Mouse (Mus musculus): ENCODE results near the gene Dhx36.

Dhx36 gene

DNA sequence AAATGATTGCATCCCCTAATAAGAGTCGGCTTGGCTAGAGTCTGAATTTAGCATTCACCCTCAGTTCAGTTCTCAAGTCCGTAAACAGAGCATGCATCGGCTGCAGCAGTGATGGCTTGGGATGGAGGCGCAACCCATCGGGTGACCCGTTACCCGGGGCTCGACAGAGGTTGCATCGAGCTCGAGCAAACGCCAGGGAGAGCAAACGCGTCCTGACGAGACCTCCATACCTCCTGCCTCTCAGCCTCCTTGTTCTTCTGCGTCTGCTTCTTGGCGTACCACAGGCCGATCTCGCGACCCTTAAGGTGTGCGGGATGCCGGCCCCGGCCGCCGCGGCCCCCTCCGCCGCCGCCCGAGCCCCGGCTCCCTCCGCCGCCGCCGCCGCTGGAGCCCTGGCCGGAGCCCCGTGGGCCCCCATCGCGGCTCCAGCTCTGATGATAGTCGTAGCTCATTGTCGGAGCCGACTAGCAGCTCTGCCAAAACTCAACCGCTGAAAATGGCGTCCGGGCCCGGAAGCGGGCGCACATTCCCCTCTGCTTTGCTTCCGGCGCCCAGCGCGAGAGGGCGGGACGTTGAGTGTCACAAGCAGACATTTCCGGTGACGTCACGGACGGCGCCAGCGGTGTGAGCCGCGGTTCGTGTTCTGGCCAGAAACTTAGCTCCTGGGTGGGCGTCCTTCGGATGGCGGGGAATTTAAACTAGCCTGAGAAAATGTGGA is at the start of gene Dhx36:
Gene Dhx36, minus strand, starts transcription at position 517 of the 718 bp plus-strand sequence.
- peak; percentile 98 for DNase-seq (ENCODE audit: low spot score)

DNA sequence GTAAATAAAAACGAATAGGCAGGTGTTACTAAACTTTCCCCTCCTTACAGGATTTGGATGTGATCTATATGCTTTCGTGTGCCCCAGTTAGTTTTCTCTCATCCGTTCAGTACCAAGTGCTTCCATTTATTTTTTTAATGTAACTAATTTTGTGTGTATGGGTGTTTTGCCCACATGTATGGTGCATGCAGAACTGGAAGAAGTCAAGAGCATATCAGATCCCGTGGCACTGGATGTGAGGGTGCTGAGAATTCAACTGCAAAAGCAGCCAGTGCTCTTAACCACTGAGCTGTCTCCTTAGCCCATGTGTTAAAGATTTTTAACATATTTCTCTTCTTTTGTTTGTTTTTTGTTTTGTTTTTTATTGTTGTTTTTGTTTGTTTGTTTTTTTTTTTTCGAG is 20.8 kb upstream of the Dhx36 start:
- DNase-seq (ENCODE audit: low spot score), result no peak

DNA sequence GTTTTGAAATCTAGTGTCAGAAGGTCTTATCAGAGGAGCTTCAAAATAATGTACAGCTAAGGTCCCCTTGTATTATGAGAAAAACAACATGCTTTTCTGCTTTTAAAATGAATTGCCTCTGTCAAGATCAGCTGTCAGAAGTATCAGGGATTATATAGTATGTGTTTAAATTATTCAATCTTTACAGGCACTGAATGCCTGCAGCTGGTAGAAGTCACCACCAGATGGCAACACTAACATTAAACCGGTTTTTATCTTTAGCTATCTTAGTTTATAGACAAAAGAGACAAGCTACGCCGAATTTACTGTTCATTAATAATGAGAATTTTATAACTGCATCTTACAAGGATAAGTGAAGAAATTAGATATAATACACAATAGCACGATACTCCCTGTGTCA is 20.4 kb upstream of the Dhx36 start:
- peak; percentile 25 for DNase-seq (ENCODE audit: low spot score)

DNA sequence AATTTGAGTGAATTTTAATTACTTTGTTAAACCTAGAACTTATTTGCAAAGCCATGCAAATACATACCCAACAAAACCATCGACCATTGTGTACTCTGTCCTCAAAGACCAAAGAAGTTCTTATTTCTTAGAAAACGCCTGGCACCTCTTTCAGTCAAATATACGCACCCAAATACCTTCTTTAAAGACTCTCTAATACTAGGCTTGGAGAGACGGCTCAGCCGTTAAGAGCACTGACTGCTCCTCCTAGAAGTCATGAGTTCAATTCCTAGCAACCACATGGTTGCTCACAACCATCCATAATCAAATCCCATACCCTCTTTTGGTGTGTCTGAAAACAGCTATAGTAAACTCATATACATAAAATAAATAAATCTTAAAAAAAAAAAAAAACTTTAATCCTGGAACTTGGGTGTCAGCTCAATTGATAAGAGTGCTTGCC is 423 bp upstream of the Dhx36 start:
- DNase-seq (ENCODE audit: low spot score), result no peak

DNA sequence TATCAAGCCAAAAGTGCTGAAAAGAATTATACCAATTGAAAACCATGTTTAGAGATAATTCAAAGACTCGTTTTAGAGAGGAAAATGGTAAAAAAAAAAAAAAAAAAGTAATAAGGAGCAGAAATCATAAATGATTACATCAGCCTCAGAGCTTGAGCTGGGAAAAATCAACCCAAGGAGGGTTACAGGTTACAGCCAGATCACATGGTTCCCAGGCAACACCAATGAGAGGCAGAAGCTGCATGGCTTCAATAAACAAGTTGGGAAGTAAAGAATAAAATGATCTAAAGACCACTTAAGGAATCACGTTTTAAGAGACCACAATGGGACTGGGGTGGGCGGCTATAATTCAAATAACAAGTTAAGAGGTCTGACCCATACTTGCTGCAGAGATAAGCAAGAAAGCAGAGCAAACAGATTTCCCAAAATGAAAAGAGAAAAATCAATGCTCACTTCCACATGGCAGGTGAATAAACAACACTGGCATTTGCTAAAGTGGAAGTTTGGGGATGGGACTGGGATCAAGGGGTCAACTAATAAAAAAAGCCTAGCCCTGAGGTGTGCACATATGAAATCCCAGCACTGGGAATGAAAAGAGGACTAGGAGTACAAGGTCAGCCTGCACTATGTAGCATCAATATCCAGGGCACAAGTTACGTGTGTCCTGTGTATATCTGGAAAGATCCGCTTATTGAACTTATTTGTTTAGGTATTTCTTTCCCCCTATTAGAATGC is 1.5 kb downstream of the Dhx36 start:
- DNase-seq (ENCODE audit: low spot score), result no peak

DNA sequence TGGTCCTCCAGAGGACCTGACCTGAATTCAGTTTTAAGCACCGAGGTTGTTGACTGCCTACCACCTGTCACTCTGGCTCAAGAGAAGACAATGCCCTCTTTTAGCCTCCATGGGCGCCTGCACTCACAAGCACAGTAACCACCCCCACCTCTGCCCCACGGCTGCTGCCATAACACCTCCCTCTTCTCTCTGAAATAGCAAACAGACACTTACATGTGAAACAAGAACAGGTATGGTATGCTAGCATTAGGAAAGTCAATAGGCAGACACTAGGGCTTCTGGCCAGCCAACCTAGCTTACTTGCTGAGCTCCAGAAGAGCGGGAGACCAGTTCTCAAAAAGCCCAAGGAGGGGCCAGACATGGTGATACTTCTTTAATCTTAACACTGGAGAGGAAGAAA is 7.5 kb downstream of the Dhx36 start:
- DNase-seq (ENCODE audit: low spot score), result no peak

DNA sequence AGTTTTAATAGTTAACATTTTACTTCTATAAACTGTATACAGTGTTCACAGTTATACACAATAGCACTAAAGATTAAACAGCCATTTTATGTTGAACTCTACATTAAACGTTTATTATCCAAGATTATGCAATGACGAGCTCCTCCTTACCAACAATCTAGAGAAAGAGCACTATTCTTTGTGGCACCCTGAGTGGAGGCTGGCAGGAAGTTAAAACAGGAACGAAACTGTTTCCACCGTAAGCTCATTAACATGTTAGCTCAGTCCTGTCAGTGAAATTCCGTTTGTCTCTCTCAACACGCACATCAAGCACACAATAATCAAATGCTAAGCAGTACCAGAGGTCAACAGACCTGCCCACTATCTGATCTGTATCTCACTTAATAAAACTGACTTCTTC is 14.2 kb downstream of the Dhx36 start:
- no peak for DNase-seq (ENCODE audit: low spot score)

DNA sequence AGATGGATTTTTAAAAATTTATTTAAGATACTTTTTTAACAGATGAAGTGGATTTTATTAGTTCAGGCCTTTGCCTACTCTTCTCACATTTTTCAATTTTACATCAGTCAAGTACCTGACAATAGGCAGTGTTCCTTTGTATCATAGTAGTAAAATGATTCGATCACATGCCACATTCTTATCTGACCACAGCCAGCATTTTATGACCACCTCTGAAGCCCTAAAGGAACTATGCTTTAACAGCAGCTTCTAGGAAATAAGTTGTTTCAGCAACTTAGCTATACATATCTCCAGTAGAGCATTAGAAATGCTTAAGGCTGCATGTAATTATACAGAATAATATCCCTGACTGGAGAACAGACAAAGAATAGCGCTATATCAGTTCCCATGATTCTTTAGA is 22.5 kb downstream of the Dhx36 start:
- DNase-seq (ENCODE audit: low spot score), result no peak

DNA sequence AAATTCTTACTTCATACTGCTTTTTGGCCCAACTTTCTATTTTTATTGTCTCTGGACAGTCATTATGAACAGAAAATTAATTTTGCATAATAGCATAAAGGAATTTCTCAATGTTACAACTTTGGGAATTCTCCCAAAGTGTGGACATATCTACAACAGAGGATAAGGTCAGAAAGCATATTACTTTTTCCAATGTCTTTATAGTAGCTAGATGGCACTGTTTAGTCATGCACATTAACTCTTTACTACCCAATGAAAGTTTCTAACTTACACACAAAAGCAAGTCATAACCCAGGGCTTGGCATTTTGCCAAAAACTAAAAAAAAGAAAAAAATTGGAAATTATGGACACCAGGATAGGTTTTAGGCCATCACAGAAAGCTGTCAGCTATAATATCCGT is 36.6 kb downstream of the Dhx36 start:
- no peak for DNase-seq (ENCODE audit: low spot score)

DNA sequence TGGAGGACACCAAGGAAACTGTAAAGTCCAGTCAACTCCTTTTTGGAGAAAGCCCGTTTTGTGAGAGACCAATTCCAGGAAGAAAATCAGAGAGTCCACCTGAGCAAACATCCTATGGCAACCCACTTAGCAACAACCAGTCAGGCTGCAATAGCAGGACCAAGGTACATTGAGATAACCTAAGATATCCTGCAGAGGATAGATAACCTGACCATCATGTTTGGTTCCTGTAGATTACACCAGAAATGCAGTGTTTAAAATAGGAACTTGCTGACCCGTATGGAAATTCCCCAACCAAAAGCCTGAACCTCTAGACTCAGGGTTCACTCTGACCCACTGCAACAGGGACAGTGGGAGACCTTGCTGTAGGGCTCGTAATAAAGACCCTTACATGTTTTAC is 42.5 kb downstream of the Dhx36 start:
- DNase-seq (ENCODE audit: low spot score), result no peak

DNA sequence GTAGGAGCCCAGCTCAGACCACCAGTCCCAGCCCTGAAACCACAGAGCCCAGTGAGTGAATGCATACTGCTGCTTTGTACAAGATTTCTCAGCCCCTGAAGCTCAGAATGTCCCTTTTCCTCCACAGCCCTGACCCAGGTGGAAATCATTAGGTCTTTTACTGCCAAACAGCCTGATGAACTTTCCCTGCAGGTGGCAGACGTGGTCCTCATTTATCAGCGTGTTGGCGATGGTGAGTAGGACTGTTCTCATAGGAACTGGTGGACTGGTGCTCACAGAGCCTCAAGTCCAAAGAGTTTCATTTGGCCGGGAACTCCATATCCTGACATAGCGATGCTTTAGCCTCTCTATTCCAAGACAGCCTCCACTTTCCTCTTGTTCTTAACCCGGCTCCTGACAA is 47.3 kb downstream of the Dhx36 start:
- DNase-seq (ENCODE audit: low spot score), result no peak

DNA sequence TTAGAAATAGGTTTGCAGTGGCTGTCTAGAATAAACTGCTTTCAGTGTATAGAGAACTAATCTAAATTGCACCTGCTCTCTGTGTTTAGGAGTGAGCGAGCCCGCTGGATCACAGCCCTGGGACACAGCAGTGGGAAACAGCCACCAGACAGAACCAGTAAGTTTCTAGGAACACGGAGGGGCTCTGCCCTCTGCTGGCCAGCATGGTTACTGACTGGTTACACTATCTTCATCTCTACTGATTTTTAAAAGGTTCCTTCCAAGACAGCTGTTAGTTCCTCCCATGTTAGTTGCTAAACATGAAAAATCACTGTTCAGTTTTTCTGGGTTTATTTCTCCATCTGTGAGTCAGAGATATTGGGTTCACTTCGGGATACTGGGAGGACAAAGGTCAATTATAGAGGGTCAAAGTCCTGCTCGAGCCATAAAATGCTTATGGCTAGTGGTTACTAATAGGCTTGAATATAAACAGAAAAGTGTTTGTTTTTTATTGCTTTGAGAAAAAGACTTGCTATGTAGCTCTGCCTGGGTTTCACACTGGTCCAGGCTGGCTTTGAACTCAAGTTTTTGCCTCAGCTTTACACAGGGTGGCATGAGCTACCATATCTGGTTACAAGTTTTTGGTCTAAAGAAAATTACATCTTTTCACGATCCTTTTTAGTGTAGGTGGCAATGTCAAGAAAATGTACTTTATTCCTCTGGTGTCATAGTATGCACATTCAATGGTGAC is 48.4 kb downstream of the Dhx36 start:
- DNase-seq (ENCODE audit: low spot score), result peak; percentile 36

DNA sequence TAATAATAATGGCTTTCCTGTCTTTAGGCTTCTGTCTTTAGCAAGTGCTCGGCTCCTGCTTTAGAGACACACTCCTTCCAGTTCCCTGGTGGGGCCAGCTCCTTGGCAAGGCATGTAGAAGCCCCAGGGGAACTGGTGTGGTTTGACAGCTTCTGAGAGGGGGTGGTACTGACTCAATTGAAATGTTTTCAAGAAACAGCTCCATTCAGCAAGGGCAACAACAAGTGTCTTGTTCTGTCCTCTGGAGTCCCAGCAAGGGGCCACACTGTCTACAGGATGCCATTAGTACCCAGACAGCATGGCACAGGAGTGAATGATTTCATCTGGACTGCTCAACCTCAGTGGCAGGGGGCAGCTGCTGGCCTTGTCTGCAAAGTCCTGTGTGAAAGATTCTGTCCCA is 51.0 kb downstream of the Dhx36 start:
- no peak for DNase-seq (ENCODE audit: low spot score)

DNA sequence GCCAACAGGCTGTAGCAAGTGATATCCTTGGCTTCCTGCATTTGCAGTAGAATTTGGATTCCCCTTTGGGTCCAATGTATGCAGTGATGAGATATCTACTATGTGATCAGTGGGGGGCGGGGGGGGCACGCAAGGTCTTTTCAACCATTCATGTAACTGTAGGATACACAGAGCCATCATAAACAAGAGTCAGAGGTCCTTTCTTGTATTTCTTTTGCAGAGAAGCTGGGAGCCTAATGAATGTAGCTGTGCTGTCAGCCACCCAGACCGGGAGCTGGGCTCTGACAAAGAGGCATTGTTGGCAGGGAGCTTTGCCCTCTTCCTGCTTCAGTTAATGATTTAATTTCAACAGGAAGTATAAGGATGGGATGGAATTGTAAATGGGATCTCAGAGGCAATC is 52.7 kb downstream of the Dhx36 start:
- no peak for DNase-seq (ENCODE audit: low spot score)

DNA sequence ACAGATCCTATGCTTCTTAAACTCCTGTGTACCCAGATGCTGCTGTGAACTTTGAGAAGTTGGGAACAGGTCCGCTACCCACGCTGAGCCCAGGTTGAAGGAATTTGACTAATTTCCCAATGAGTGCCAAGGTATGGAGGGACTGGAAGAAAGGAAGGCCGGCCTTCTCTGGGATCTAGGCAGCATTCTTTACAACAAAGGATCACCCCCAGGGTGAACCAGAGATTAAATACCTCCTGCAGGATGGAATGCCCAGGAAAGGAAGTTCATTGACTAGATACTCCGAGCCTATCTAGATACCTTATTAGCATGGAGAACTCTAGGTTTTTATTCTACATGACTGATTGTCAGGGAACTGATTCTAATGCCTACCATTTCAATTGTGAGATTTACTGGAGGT is 53.8 kb downstream of the Dhx36 start:
- DNase-seq (ENCODE audit: low spot score), result no peak

DNA sequence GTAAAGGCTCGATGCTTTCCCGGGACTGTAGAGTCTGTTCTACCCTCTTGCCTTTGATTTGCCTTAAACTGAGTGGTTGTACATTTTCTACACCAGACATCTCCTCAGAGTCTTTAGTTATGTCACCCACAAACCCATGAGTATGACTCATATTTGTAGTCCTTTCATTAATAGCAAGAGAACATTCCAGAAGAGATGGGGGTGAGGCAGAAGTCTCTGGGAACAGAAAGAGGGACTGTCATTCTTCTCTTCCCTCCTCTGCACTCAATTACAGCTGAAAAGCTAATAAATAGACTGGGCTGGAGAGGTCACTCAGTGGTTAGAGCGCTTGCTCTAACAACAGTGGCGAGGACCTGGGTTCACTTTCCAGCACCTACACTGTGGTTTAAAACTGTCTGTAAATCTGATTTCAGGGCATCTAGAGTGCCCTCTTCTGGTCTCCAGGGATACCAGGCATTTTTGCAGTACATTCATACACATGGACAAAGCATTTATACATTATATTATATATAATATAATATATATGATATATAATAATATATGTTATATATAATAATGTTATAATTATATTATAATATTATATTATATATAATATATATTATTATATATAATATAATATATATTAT is 56.8 kb downstream of the Dhx36 start:
- DNase-seq (ENCODE audit: low spot score), result no peak

DNA sequence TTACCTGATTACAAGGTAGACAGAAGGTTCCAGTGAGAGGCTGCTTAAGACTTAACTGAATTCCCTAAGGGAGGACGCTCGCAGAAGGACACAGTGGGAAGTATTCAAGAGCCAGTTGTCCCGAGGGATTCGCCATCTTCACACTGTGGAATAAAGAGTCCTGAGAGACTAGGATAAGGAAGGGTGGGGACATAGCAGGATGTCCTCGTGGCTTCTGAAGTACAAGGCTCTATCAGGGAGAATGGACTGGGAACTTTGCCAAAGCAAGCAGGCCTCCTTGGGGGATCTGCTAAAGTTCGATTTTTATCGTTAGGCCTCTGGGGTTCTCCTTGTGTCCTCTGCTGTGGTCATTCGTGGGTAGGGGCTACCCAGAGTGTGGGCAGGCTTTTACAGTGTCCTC is 59.7 kb downstream of the Dhx36 start:
- DNase-seq (ENCODE audit: low spot score), result no peak

DNA sequence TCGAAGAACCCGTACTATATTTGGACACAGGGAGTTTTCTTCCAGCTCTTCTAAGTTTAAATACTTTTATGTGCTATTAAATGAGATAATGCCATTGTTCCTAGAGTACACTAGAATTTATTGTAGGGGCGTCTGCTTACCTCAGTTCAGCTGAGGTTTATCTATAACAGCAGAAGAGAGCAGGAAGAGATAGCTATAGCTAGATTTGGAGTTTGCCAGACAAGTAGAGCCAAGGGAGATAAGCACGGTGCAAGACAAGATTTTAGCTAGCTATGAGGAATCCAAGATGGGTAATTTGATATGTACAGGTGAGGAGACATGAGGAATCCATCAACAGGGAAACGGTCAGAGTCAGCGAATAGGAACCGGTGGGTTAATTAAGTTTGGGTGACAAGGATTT is 60.5 kb downstream of the Dhx36 start:
- DNase-seq (ENCODE audit: low spot score), result no peak

DNA sequence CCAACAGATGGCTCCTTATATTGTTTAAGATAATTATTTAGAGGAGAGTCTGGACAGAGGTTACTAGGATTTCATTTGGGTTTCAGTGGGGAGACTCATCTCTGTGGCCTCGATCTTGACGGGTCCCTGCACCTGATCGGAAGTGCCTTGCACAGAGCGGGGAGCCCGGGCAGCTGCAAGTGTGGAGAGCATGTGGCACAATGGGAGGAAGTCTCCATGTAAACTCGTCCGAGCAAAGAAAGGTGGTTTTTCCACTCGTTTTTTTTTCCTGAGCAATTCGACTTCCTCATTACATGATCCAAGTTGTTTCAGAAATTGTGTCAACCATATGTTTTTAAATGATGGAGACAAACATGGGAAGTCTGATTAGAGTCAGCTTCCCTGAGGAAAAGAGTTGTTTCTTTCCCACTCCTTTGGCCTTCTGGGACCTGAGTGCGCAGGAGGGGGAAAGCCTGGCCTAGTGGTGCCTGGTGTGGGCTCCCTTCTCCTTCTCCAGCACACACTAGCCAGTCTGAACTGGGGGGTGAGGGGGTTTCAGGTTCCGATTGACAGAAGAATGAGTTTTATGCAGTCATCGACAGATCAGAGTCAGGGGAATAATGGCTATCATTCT is 63.1 kb downstream of the Dhx36 start:
- DNase-seq (ENCODE audit: low spot score), result no peak

DNA sequence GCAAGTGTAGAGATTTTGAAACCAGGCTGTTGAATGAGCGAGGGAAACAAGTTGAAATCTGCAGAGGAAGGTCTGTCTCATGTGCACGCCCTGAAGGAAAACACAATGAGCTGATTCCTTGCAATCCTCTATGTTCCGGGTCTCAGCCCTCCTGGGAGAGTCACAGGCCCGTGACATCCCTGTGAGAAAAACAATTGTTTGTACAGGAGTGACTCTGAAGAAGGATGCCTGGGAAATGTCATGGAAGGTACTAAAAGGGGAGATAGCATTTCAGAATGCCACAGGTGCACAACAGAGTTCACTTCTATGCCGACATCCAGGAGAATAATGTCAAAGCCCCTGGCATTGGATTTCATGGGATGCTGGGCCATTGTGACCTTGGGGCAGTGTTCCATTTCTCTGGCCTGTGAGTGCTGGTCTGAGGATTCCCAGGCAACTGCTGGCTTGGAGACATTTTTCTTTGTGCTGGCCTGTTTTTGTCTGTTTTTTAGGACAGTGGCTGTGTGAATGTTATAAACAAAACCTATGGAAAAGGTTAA is 66.3 kb downstream of the Dhx36 start:
- no peak for DNase-seq (ENCODE audit: low spot score)

DNA sequence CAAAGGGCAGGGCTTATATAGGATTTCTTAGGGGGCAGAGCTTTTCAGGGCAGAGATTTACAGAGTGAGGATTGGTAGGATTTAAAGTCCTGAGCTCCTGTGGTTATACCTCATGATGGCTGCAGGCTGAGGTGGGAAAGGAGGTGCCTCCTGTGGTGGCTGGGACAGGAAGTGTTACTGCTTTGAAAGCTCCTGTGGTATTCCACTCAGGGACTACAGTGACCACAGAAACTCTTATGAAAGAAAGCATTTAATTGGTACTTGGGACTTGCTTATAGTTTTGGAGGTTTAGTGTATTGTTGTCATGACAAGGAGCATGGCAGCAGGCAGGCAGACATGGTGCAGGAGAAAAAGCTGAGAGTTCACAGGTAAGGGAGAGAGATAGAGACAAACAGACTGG is 70.9 kb downstream of the Dhx36 start:
- no peak for DNase-seq (ENCODE audit: low spot score)

DNA sequence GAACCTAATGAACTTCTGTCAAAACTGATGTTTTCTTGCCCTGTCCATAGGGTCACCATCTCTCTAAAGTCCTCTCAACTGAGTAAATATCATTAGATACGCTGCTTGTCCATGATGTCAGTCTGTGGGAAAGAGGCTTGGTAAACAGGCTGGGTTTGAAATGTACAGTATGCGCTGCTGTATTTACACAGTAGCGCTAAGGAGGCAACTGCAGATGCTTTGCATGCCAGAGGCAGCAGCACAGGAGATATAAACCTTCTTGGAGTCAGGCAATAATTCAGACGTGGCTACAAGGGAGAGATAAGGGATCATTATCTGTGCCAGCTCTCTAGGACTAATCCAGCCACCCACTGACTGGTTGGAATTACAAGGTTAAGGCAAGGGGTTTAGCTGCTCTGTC is 73.1 kb downstream of the Dhx36 start:
- no peak for DNase-seq (ENCODE audit: low spot score)

Measured in MN1 (cell line).